Mouse (Mus musculus): Measurements from ENCODE around the gene Dcst1.

Dcst1 gene

DNA sequence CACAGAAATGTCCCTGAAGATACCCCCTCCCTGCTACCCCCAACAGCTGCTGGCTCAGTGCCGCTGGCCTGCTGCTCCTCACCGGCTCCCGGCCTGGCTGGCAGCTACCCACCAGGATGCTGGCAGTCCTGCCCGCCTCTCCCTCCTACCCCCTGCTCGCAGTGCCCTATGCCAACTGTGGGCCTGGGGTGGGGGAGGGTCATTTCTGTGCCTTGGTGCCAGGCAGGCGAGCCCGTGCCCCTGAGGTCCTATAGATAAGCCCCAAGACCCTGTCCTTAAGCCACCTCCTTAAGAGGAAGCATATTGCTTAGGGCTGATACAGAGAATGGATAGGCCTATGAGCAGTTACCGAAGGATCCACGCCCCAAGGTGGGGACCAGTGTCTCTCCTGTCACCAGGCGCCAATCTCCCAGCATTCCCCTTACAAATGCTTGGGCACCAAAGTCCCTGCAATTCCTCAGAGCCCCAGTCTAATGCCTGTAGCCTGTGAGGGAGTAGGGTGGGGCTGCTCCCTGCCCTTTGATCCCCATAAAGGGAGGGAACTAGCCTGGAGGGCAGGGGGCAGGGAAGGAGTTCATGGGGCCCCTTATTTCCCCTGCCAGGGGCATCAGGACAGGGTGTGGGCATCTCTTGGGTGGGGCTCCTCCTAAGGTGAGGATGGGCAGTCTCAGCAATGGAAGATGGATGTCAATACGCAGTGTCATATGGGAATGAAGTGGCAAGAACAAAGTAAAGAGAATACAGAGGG lies 23.3 kb upstream of the Dcst1 start:
- peak; percentile 37 for DNase-seq

DNA sequence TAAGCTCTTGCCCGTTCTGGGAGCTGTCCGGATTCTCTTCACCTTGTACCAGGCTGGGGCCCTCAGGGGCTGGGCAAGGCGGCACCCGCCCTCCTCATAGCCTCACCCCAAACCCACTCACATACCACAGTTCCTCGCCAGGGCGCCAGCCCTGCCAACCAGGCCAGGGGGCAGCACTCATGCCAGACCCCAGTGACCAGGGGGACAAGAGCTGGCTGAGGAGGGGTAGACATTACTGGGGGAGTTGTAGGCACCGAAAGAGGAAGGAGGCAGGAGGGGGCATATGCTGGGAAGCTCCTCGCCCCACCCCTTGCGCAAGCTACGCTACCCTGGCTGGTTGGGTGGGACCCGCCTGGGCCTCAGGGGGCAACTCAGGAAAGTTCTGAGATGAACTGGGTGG lies 22.6 kb upstream of the Dcst1 start:
- DNase-seq, result peak; percentile 28

DNA sequence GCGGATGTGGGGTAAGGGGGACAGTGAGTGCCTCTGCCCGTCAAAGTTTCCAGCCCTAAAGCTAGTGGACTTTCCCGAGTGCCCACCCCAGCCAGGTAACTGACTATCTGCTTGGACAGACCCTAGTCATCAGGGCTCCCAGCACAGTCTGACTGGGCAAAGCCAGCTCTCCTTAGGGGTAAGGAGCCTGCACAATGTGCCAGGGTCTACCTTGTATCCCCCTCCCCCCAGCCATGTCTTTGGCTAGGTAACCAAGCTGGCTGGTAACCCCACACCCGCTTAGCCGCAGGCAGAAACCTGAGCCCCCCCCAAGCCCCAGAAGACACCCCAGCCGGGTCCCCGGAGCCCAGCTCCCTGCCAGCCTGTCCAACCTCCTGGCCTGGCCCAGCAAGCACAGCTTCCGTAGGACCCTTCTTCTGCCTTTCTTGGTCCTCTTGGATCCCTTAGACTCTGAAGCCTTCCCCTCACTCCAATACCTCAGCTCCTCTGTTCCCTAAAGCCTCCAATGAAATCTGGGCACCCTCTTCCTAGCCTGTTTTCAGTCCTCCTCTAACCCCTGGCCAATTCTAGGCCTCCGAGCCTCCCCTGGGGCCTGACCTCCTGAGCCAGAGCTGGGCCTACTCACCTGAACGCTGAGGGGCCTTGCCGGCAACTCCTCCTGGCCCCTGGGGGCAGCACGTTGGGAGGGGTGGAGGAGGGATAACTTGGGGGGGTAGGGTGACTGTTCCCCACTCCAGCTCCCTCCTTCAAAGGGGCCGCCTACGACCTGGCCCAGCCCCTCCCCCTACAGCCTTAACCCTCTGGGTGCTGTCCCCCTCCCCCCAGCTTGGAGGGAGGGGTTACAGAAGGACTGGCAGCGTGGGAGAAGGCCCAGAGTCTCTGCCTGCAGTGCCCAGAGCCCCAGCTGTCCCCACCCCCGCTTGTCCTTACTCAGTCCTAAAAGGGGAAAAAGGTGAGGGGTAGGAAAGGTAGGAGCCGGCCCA lies 21.7 kb upstream of the Dcst1 start:
- DNase-seq, result peak; percentile 61

DNA sequence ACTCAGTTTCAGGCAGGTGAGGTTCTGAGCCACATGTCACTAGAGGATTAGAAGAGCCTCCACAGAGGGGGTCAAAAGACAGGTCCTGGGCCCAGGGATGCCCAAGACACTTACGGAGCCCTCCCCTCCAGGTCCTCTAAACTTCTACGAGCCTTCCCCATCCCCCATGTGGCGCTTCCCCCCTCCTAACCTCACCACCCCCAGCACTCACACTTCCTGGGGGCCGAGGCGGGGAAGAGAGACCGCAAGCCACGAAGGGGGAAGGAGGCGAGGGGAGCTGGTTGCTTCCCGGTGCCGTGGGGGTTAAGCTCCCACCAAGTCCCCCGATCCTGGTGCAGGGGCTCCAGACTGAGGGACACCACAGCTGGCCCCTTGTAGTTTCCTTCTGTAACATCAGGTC lies 20.4 kb upstream of the Dcst1 start:
- DNase-seq, result peak; percentile 71

DNA sequence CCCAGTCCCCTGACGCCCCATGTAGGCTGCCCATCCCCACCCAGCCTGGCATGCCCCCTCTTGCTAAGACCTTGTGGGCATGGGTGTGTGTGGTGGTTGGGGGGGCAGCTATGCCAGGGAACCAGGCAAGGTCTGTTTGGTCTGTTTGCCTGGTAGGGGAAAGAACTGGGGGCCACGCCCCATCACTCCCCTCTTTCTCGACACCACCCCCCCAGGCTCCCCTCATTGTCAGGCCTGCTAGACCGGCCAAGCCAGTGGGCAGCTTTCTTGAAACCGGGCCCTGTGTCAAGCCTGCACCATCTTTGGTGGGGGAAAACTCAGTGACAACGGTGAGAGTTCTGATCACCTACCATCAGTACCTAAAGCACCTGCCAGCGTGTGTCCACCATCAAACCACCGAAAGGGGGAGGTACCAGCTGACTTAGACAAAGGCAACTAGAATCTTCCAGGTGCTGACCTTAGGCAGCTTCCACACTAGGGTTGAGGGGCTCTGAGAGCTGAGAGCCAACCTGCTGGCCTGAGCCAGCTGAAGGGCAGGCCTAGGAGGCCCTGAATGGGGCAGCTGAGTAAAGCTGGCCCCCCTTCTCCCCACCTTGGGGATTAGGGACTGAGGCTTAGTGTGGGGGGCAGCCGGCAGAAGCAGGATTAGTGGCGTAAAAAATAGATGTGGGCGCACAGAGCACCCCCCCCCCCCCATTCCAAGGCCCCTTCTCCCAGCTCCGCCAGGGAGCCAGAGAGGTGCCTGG lies 19.5 kb upstream of the Dcst1 start:
- DNase-seq, result peak; percentile 17

DNA sequence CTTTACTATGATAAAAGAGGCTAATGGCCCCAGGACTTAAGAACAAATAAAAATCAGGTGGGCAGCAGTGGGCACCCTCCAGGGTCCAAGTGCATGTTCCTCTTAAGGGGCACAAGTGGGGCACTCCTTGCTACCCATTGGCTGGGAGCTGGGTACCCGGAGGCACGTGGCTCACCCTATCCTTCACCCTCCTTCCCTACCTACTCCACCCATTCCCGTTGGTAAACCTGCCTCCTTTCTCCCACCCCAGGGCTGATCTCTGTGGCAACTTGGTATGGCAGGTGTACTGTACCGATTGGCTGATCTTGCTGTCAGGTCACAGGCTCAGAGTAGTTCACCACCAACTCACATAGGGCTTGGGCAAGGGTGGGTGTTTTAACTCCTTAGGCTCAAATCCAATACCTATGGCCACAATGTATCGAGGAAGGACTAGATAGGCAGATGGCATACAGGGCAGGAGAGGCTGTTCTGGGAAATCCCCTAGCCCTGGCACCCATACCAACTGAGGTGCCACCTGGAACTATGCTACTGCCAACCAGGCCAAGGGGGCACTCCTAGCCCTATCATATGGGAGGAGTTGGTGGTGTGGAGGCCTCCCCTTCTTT lies 18.7 kb upstream of the Dcst1 start:
- peak; percentile 15 for DNase-seq

DNA sequence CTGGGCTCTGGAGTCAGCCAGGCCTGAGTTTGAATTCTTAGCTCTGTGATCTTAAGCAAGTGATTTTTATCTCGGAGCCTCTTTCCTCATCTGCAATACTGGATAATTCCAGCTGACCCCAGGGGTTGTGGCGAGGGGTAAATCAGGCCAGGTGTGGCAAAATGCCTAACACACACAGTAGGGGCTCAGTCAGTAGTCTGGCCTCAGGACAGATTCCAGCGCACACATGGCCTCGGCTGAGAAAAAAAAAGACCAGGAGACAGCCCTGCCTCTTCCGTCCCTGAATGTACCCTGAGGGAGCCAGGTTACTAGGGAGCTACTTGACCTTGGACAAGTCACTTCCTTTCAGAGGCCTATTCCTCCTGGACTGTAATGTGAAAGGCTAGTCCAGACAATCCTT lies 17.9 kb upstream of the Dcst1 start:
- DNase-seq, result no peak

DNA sequence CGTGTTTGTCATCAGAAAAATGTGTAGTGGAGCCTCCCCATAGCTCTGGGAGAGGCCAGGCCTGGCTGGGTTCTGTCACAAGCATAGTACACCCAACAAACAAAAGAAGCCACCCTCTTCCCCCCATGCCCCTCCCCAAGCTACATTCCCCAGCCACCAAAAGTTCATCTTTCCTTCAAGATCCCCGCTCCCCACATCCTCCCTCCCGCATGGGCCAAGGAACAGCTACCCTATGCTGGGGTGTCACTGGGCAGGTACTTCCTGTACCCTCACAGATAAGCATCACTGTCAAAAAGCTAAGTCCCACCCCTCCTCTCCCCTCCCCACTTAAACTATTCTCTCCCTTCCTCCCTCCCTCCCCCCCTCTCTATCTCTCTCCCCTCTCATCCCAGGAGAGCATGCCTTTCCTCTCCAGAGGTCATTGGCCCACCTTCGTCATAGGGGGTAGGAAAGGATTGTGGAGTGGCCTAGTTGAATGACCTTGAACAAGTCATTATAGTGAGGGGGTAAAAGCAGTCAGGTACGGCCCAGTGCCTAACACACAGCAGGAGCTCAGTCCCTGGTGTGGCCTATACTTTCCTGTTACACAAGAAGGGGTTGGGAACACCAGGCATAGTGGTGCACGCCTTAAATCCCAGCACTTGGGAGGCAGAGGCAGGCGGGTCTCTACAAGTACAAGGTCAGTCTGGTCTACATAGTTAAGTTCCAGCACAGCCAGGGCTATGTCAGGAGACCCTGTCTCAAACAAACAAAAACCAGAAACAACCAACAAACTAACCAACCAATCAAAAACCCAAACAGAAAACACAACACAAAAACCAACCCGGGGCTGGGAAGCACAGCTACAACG lies 17.2 kb upstream of the Dcst1 start:
- peak; percentile 28 for DNase-seq

DNA sequence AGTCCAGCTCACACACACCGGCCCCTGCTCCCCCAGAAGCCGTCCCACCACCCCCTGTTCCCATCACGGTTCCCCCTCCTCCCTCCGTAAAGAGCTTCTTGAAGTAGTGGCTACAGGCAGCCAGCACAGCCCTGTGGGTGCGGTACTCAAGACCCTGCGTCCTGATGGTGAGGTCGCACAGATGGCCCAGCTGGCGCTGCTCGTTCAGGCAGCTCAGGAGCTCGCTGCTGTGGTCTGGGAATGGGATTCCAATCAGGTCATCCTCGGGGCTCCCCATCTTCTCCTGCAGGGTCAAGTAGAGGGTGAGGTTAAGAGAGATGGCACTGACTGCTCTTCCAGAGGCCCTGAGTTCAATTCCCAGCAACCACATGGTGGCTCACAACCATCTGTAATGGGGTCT lies 16.2 kb upstream of the Dcst1 start:
- peak; percentile 13 for DNase-seq

DNA sequence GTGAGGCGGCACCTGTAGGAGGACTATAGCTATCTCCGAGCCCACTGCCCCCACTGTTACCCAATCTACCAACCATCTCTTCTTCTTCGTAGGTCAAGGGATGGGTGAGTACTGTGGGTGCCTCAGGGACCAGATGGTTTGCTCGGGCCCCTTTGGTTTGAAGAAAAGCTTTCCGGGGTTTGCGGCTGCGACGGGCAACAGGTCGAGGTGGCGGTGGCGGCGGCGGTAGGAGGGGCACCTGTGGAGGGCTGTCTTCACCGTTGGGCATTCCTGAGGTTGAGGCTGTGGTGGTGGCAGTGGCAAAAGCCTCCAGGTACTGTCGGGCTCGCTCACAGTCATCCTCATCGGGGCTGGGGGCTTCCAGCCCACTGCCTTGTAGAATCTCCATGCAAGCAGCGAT lies 15.7 kb upstream of the Dcst1 start:
- peak; percentile 28 for DNase-seq

DNA sequence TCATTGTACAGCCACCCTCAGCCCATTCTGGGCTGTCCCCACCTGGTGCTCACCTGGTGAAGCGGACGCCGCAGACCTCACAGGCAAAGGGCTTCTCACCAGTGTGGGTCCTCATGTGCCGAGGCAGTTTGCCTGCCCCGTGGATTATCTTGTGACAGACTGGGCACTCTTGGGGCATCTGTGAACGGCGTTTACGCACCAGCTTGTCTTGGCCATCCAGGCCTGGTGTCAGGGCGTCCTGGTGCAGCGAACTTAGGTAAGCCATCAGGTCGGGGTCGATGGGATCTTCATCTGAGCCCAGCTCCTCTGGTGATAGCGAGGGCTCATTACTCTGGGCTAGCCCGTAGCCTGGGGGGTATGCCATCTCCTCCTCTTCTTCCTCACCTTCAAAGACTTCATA lies 15.2 kb upstream of the Dcst1 start:
- DNase-seq, result peak; percentile 13

DNA sequence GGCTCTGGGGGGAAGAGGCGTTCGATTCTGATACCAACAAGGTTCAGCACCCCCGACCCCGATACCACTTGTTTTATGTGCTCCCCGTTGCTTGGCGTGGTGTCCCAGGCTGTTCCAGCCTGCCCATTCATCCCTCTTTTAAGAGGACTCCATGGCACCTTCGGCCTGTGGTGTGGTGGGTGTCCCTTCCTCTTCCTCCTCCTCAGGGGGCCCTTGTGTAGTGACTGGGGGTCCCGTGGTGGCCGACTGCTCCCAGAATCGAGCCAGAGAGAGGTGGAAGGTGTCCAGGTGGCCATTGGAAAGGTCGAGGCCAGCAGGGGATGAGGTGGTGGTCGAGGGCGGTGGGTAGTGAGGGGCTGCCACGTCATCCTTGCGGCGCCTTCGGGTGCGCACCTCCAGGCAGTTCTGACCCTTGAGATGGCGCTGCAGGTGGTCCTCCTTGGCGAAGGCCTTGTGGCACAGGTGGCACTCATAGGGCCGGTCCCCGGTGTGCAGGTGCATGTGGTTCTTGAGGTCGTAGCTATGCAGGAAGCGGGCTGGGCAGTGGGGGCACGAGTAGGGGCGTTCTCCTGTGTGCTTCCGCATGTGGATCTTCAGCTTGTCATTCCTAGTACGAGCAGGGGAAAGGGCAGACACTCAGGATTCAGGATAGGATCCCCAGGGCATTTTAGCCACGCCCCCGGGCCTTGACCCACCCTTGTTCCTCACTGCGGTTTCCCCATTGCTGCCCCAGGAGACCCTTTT lies 14.5 kb upstream of the Dcst1 start:
- peak; percentile 63 for DNase-seq

DNA sequence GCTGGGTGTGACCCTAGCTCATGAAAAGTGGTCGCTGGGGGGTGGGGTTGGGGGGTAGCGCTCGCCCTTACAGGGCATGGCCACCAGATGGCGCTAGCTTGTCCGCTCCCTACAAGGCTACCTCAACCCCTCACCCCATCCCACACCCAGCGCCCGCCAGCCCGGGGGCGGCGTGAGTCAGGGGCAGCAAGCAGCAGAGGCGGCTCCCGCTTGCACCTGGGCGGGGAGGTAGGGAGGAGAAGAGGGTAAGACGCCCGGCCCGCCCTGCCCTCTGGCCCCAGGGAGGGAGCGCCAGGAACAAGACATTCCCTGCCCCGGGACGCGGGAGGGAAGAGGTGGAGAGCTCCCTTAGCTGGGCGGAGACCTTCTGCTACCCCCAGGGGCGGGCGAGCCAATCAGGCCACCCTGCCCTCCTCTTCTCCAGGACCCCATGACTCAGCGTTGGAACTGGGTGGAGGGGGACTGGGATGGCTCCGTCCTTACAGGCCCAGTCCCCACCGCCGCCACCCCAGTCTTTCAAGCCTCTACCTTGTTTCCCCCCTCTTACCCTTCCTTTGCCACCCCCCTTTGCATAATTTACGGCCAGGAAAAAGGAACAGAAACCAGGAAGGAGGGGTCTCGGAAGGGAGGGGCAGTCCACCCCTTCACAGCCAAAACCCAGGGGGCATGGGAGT lies 13.5 kb upstream of the Dcst1 start:
- DNase-seq, result peak; percentile 88

DNA sequence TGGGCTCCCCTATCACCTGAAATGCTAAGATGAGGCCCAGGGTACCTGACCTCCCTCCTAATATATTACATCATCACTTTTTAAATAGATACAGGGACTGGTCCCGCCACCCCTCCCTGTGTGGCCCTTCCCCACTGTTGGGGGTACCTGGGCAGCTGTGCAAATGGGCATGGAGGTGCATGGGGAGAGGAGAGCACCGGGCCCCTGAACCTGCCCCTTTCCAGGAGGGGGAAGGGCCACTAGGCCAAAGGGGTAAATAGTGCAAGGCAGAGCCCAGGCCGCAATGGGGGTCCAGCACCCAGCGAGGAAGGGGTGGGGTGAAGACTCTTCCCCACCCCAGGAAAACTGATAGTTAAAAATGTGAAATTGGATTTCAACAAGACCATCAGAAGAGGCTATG lies 12.8 kb upstream of the Dcst1 start:
- DNase-seq, result peak; percentile 18

DNA sequence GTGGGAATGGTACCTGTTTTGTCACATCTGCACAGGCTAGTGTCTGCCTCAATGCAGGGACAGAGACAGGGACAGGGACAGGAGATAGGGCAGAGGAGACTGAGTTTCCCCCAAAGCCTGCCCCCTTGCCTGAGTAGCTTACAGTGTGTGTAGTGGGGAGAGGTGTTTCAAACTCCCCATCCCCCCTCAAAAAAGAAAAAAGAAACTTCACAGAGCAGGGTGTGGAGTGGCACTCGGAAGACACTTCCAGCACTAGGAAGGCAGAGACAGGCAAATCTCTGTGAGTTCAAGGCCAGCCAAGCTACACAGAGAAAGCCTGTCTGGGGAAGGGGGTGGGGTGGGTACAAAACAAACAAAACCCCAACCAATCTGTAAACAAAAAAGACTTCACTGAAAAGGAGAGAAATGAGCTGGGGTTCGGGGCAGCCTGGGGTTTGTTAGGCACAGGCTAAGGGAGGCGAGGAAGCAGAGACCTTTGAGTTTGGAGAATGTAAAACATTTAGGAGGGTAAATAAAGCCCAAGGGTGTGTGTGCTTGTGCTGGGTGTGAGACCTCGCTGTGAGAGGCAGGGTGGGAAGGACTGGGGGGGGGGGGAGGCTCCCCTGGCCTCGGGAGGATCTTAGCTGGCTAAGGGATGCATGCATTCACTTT lies 8.7 kb upstream of the Dcst1 start:
- DNase-seq, result no peak

DNA sequence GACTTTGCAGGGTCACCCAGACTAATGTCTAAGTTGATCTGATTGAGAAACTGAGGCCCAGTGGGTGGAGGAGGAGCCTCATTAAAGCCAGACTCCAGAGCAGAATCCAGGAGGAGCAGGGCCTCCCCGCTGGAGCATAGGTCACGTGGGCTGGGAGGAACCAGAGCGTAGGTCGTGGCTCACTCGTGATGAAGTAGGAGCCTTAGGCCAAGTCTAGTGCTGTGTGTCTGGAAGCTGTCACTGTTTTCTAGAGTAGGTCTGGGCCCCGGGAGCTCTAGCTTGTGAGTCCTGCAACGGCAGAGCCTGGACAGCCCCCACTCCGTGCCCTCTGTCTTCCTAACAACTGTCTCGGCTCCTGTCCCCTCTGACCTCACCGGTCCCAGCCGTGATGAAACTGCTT lies 2.3 kb upstream of the Dcst1 start:
- DNase-seq, result no peak

DNA sequence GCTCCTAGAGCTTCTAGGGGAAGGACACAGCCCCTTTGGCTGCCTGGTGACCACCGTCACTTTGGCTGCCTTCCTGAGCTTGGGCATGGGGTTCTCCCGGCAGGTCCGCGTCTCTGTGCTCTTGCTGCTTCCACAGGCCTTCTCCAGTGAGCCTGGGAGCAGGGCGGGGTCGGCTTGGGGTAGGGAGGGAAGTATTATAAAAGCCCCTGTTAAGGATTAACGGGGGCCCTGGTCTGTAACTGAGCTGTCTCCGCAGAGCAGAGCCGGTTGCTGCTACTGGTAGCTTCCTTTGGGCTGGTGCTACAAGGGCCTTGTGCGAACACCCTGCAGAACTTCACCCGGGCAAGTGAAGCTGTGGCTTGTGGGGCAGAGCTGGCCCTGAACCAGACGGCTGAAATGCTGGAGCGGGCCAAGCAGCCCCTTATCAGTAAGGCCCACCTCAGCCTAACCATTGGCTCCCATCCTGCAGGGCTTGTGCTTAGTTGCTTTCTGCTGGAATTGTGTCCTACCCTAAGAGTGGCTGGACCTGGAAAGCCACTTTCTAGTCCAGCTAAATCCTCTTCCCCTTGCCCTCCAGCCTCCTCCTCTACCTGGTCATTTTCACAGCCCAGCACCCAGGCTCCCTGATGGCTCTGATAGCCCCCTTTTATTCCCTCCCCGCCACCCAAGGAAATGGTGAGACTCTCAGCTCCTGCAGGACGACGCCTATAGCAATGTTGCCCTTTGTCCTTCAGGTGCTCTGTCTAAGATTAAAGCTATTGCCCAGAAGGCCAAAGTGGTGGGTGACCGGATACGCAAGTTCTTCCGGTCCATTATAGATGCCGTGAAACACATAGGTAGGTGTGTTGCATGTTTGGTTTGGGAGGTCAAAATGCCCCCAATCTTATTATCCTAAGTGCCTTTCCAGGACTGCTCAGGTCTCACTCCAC lies 697 bp upstream of the Dcst1 start:
- DNase-seq, result no peak

DNA sequence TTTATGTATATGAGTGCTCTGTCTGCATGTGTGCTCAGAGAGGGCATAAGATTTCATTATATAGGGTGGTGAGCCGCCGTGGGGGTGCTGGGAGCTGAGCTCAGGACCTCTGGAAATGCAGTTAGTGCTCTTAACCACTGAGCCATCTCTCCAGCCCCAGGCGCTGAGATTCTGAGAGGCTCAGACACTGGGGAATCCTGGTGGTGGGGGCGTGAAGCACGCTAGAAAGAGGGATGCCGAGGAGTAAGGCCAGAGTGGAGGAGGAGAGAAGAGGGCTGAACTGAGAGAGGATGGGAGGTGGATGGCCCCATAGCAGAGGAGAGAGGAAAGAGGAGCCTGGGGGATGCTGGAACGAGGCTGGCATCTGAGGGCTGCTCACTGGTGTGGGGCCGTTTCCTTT lies 422 bp downstream of the Dcst1 start:
- no peak for DNase-seq

DNA sequence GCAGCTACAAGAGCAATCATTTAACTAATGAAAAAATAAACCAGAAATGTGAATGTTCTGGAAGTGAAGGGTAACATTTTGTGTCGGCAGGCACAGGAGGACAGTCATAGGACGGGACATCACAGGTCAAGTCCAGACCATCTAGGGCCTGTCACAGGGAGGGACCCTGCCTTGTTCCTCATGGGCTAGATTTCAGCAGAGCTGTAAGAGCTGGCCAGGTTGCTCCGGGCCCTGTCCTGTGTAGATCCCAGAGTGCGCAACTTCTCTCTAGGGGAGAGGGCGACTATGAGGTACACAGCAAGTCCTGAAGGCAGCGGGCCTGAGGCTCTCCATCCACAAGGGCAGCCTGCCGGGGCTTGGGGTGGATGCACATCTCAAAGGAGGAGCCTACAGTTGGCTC lies 3.4 kb downstream of the Dcst1 start, which contains the start of gene Dcst2:
TSS of gene Dcst2 (plus strand) at position 301 of the 400 bp plus-strand sequence.
- no peak for DNase-seq

Data from thymus, postnatal 4 days (tissue).